Mouse (Mus musculus): Measurements from ENCODE around the gene Ahnak.
A peak's percentile ranks its signal among the peaks of the same experiment; 100 is the strongest.

The Ahnak gene

GRCm38 (mm10) chr19:8989066-8989566 lies at the start of gene Ahnak:
Gene Ahnak, plus strand, starts transcription at chr19:8989284.
- no peak for DNase-seq (ENCODE audit: extremely low spot score, low spot score)

GRCm38 (mm10) chr19:8940526-8941133 lies 48.5 kb upstream of the Ahnak start:
- no peak for DNase-seq (ENCODE audit: extremely low spot score, low spot score)

GRCm38 (mm10) chr19:8941136-8941514 lies 48.0 kb upstream of the Ahnak start:
- no peak for DNase-seq (ENCODE audit: extremely low spot score, low spot score)

- DNase-seq (ENCODE audit: extremely low spot score, low spot score), result peak; percentile 99
These were observed 47.4 kb upstream of the Ahnak start, which contains the start of gene Mta2 for GRCm38 (mm10) chr19:8941515-8942217. Gene Mta2, plus strand, starts transcription at chr19:8941875.

- DNase-seq (ENCODE audit: extremely low spot score, low spot score), result no peak
These were observed 46.7 kb upstream of the Ahnak start for GRCm38 (mm10) chr19:8942276-8942964.

GRCm38 (mm10) chr19:8943047-8943446 lies 46.0 kb upstream of the Ahnak start:
- DNase-seq (ENCODE audit: extremely low spot score, low spot score), result no peak

GRCm38 (mm10) chr19:8944062-8944461 lies 45.0 kb upstream of the Ahnak start:
- DNase-seq (ENCODE audit: extremely low spot score, low spot score), result no peak

GRCm38 (mm10) chr19:8944750-8945149 lies 44.3 kb upstream of the Ahnak start:
- peak; percentile 60 for DNase-seq (ENCODE audit: extremely low spot score, low spot score)

GRCm38 (mm10) chr19:8945251-8945650 lies 43.8 kb upstream of the Ahnak start:
- no peak for DNase-seq (ENCODE audit: extremely low spot score, low spot score)

- no peak for DNase-seq (ENCODE audit: extremely low spot score, low spot score)
These were observed 42.2 kb upstream of the Ahnak start for GRCm38 (mm10) chr19:8946929-8947328.

- no peak for DNase-seq (ENCODE audit: extremely low spot score, low spot score)
These were observed 38.9 kb upstream of the Ahnak start for GRCm38 (mm10) chr19:8950190-8950589.

- no peak for DNase-seq (ENCODE audit: extremely low spot score, low spot score)
These were observed 36.8 kb upstream of the Ahnak start for GRCm38 (mm10) chr19:8952241-8952640.

- peak; percentile 87 for DNase-seq (ENCODE audit: extremely low spot score, low spot score)
These were observed 35.7 kb upstream of the Ahnak start, which contains the start of gene Tut1 for GRCm38 (mm10) chr19:8953135-8954039. Gene Tut1, plus strand, starts transcription at chr19:8953847.

- no peak for DNase-seq (ENCODE audit: extremely low spot score, low spot score)
These were observed 34.9 kb upstream of the Ahnak start for GRCm38 (mm10) chr19:8954171-8954570.

- DNase-seq (ENCODE audit: extremely low spot score, low spot score), result no peak
These were observed 26.8 kb upstream of the Ahnak start for GRCm38 (mm10) chr19:8962256-8962655.

- no peak for DNase-seq (ENCODE audit: extremely low spot score, low spot score)
These were observed 24.0 kb upstream of the Ahnak start for GRCm38 (mm10) chr19:8965075-8965474.

- DNase-seq (ENCODE audit: extremely low spot score, low spot score), result no peak
These were observed 23.3 kb upstream of the Ahnak start for GRCm38 (mm10) chr19:8965771-8966170.

- no peak for DNase-seq (ENCODE audit: extremely low spot score, low spot score)
These were observed 22.9 kb upstream of the Ahnak start for GRCm38 (mm10) chr19:8966198-8966589.

GRCm38 (mm10) chr19:8966590-8967372 lies 22.3 kb upstream of the Ahnak start, which contains the start of gene Eef1g:
Gene Eef1g, plus strand, starts transcription at chr19:8967041.
- peak; percentile 99 for DNase-seq (ENCODE audit: extremely low spot score, low spot score)

- DNase-seq (ENCODE audit: extremely low spot score, low spot score), result no peak
These were observed 21.7 kb upstream of the Ahnak start for GRCm38 (mm10) chr19:8967373-8967743.

All from neural tube, embryonic 10.5 days (tissue).